In the genomic region with DNA sequence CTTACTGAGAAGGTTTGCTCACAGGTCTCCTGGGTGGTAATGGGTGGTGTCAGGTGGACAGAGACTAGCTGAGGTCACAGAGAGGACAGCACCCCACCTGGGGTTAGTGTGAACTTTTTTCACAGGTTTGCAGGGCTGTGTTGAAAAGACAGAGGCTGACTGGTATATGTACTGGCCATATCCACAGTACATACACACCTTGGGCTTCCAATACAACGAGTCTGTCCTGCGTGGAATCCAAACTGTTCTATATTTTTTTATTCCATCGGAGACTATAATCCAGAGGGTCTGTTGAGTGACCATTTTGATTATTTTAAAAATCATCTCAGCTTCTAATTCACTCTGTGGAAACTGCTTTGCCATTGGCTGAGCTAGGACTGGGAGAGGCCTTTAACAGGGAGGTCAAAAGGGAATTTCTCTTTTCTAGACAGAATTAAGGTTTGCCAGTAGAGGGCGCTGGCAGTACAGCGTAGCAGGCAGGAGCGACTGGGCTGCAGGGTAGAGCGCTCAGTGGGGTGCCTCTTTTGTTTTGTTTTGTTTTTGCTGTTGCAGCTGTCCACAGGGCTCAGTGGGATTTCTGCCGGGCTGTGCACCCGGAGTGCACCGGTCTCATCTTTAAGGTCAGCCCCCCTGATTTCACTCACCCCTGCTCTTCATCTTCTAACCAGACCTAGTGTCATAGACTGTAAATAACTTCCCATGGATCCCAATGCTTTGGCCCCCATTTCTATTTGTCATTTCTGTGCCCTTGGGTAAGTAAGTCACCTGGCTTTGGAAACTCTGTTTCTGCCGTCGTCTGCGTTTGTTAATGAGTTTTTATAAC, we compare ENCODE assay signal across 8 mouse cellular contexts. TPM values are rescaled to one million over a fixed set of nuclear protein-coding genes. Genes with fewer than 3 reads are reported as not detected.
DNase-seq lines count a peak whose midpoint lies in the region; ATAC-seq and TF ChIP-seq lines count a peak whose summit lies in the region.

No protein-coding gene starts in this region.

- no peaks in the 10 kb centered on the region for H3K9me3 ChIP-seq in forebrain, embryonic 12.5 days
- H3K9me3 ChIP-seq in hindbrain, embryonic 10.5 days, result no peaks in the 10 kb centered on the region
- no peaks in the 10 kb centered on the region for H3K9me3 ChIP-seq in lung, postnatal 0 days (ENCODE audit: low read length)

- peak; percentile 83 for ATAC-seq in forebrain, embryonic 12.5 days (ENCODE audit: low FRiP score)
- ATAC-seq in lung, postnatal 0 days, result peak; percentile 72

- 23% methylated on average over 13 of the region's 13 CpGs for WGBS in forebrain, embryonic 12.5 days
- whole genome bisulfite sequencing in hindbrain, embryonic 10.5 days, result 23% methylated on average over 13 of the region's 13 CpGs
- 23% methylated on average over 13 of the region's 13 CpGs for WGBS in lung, postnatal 0 days

- H3K4me2 ChIP-seq in forebrain, embryonic 12.5 days, result peak overlapping the region; percentile 46
- H3K4me2 ChIP-seq in lung, postnatal 0 days (replicated peaks; ENCODE audit: low read depth, low read length), result peak overlapping the region; percentile 47

- no peaks in the 10 kb centered on the region for H3K27me3 ChIP-seq in forebrain, embryonic 12.5 days
- peaks cover 6% of the 10 kb centered on the region for H3K27me3 ChIP-seq in hindbrain, embryonic 10.5 days (ENCODE audit: insufficient read depth, poor library complexity, severe bottlenecking)
- H3K27me3 ChIP-seq in lung, postnatal 0 days (replicated peaks; ENCODE audit: insufficient read depth, low read length), result no peaks in the 10 kb centered on the region

- H3K4me1 ChIP-seq in forebrain, embryonic 12.5 days, result peaks cover 10% of the 10 kb centered on the region
- peaks cover 13% of the 10 kb centered on the region for H3K4me1 ChIP-seq in hindbrain, embryonic 10.5 days (replicated peaks)
- no peaks in the 10 kb centered on the region for H3K4me1 ChIP-seq in lung, postnatal 0 days (ENCODE audit: insufficient read depth, low read depth, low read length)

- H3K36me3 ChIP-seq in forebrain, embryonic 12.5 days (replicated peaks), result no peaks in the 10 kb centered on the region
- no peaks in the 10 kb centered on the region for H3K36me3 ChIP-seq in hindbrain, embryonic 10.5 days
- no peaks in the 10 kb centered on the region for H3K36me3 ChIP-seq in lung, postnatal 0 days (ENCODE audit: insufficient read depth, low read length)

- peak; percentile 91 for DNase-seq in ES-CJ7 (ENCODE audit: low read depth, low spot score)
- DNase-seq in c-Kit-positive CD71-negative TER-119-negative erythroid progenitor cells, embryonic 14.5 days (ENCODE audit: low read depth), result peak; percentile 36
- peak; percentile 75 for DNase-seq in hindbrain, embryonic 10.5 days (ENCODE audit: low spot score)
- DNase-seq in layer of hippocampus, adult 9-10 months (ENCODE audit: low spot score), result peak; percentile 52
- DNase-seq in lung, postnatal 0 days (ENCODE audit: low spot score), result peak; percentile 84
- DNase-seq in ovary, postnatal 36 days (ENCODE audit: low spot score), result peak; percentile 49
- peak; percentile 63 for DNase-seq in urinary bladder, postnatal 25 days (ENCODE audit: low spot score)

- peak overlapping the region; percentile 13; the same call in 1 of the 2 replicates for H3K4me3 ChIP-seq in forebrain, embryonic 12.5 days (replicated peaks)
- H3K4me3 ChIP-seq in hindbrain, embryonic 10.5 days, result peak overlapping the region; percentile 39
- H3K4me3 ChIP-seq in lung, postnatal 0 days (ENCODE audit: low read depth, low read length), result peak overlapping the region; percentile 23; the same call in 1 of the 2 replicates

- no peak overlapping the region for H3K27ac ChIP-seq in forebrain, embryonic 12.5 days
- peak overlapping the region; percentile 54 for H3K27ac ChIP-seq in hindbrain, embryonic 10.5 days
- H3K27ac ChIP-seq in lung, postnatal 0 days (ENCODE audit: low read length), result no peak overlapping the region

- no peak overlapping the region for H3K9ac ChIP-seq in forebrain, embryonic 12.5 days
- no peak overlapping the region for H3K9ac ChIP-seq in lung, postnatal 0 days (replicated peaks; ENCODE audit: low read depth)

- TF ChIP-seq CTCF in lung, postnatal 0 days (IDR thresholded peaks at IDR 0.05), result peak; percentile 88

- no peak for TF ChIP-seq EP300 in lung, postnatal 0 days (IDR thresholded peaks at IDR 0.05)

RNA-seq across cellular contexts. Expression of gene Stab2, which starts 35.9 kb away (rescaled TPM):
- 0.10 TPM in 1 of 2 replicates, not detected in the other for polyA plus RNA-seq in forebrain, embryonic 12.5 days (2016; fragmentation: Nextera tagmentation; extraction: Ambion mirVana)
- polyA plus RNA-seq in hindbrain, embryonic 10.5 days (2016; fragmentation: Nextera tagmentation; extraction: Ambion mirVana), result 0.13 and 0.27 TPM in 2 replicates
- 0.11 and 0.24 TPM in 2 replicates for polyA plus RNA-seq in lung, postnatal 0 days (2015; fragmentation: Nextera tagmentation; extraction: Ambion mirVana)

Comparison
In these comparisons a context has a peak if more than half of its experiments do, and no peak if none do; other contexts are left out.
1. DNase-seq: peak in every context shown above with its lines; median percentile 91 in ES-CJ7; 84 in lung, postnatal 0 days; 75 in hindbrain, embryonic 10.5 days; 63 in urinary bladder, postnatal 25 days; 52 in layer of hippocampus, adult 9-10 months; 49 in ovary, postnatal 36 days; 36 in c-Kit-positive CD71-negative TER-119-negative erythroid progenitor cells, embryonic 14.5 days.